Mouse (Mus musculus) brain, embryonic 14.5 days (tissue): ENCODE results near the gene Leprot. TPM values are rescaled to one million over a fixed set of nuclear protein-coding genes. Genes with fewer than 3 reads are reported as not detected.

Experiments used
- DNase-seq: peaks from one replicate; pipeline ENCODE4 v3.0.0-alpha.2; 2011; ENCODE audit warnings: low read depth
- CTCF ChIP-seq: fragments of 200-500 bp; IDR thresholded peaks from 2 replicates; pipeline ENCODE4 v1.5.1; 2012; ENCODE audit warnings: inconsistent platforms, mild to moderate bottlenecking, moderate library complexity, borderline replicate concordance; ENCODE audit not compliant: insufficient read depth, insufficient read length; ENCODE audit errors: extremely low read depth
- POLR2A ChIP-seq: fragments of 200-500 bp; IDR thresholded peaks from 2 replicates; pipeline ENCODE4 v1.6.1; 2012; ENCODE audit warnings: mild to moderate bottlenecking, inconsistent platforms, borderline replicate concordance; ENCODE audit not compliant: poor library complexity, insufficient read depth, insufficient read length, severe bottlenecking; ENCODE audit errors: extremely low read depth
- polyA plus RNA-seq: library from polyadenylated mRNA; depleted of rRNA; stranded (reverse); fragments of >200 nt; gene quantifications from 2 replicates; pipeline ENCODE4 v1.2.3, GENCODE M21; 2012

Gene Leprot
- polyA plus RNA-seq, 1 experiment: 83.5 TPM

GRCm38 (mm10) chr4:101669811-101670210, 22.3 kb downstream of the Leprot start:
- no peak for DNase-seq
- no peak for TF ChIP-seq POLR2A
- TF ChIP-seq CTCF: no peak

- no peak for DNase-seq
- TF ChIP-seq POLR2A (no peak), CTCF (no peak)
Observed at GRCm38 (mm10) chr4:101674790-101675189, 27.3 kb downstream of the Leprot start.

- TF ChIP-seq POLR2A (no peak), CTCF (no peak)
- no peak for DNase-seq
Observed at GRCm38 (mm10) chr4:101675726-101676125, 28.2 kb downstream of the Leprot start.

- no peak for TF ChIP-seq POLR2A
- TF ChIP-seq CTCF: no peak
- no peak for DNase-seq
Observed at GRCm38 (mm10) chr4:101682620-101683019, 35.1 kb downstream of the Leprot start.

- no peak for DNase-seq
- no peak for TF ChIP-seq CTCF
- TF ChIP-seq POLR2A: no peak
Observed at GRCm38 (mm10) chr4:101683086-101683485, 35.6 kb downstream of the Leprot start.

GRCm38 (mm10) chr4:101684821-101685220, 37.3 kb downstream of the Leprot start:
- no peak for TF ChIP-seq CTCF
- no peak for TF ChIP-seq POLR2A
- DNase-seq: no peak

GRCm38 (mm10) chr4:101686227-101686810, 38.8 kb downstream of the Leprot start:
- TF ChIP-seq POLR2A: no peak
- TF ChIP-seq CTCF: no peak

GRCm38 (mm10) chr4:101689241-101689640, 41.7 kb downstream of the Leprot start:
- TF ChIP-seq CTCF (no peak), POLR2A (no peak)
- DNase-seq: no peak

More at GRCm38 (mm10) chr4:101686227-101686810, 38.8 kb downstream of the Leprot start:
- no peak for DNase-seq

GRCm38 (mm10) chr4:101689645-101690044, 42.1 kb downstream of the Leprot start:
- no peak for TF ChIP-seq CTCF
- no peak for TF ChIP-seq POLR2A
- DNase-seq: no peak

GRCm38 (mm10) chr4:101692892-101693291, 45.4 kb downstream of the Leprot start:
- no peak for DNase-seq
- TF ChIP-seq CTCF (no peak), POLR2A (no peak)

GRCm38 (mm10) chr4:101694529-101694928, 47.0 kb downstream of the Leprot start:
- no peak for TF ChIP-seq CTCF
- no peak for TF ChIP-seq POLR2A
- DNase-seq: no peak

GRCm38 (mm10) chr4:101697236-101697635, 49.7 kb downstream of the Leprot start:
- no peak for DNase-seq
- TF ChIP-seq POLR2A (no peak), CTCF (no peak)
